12 mouse cellular contexts compared by ENCODE assay signal in the genomic region with DNA sequence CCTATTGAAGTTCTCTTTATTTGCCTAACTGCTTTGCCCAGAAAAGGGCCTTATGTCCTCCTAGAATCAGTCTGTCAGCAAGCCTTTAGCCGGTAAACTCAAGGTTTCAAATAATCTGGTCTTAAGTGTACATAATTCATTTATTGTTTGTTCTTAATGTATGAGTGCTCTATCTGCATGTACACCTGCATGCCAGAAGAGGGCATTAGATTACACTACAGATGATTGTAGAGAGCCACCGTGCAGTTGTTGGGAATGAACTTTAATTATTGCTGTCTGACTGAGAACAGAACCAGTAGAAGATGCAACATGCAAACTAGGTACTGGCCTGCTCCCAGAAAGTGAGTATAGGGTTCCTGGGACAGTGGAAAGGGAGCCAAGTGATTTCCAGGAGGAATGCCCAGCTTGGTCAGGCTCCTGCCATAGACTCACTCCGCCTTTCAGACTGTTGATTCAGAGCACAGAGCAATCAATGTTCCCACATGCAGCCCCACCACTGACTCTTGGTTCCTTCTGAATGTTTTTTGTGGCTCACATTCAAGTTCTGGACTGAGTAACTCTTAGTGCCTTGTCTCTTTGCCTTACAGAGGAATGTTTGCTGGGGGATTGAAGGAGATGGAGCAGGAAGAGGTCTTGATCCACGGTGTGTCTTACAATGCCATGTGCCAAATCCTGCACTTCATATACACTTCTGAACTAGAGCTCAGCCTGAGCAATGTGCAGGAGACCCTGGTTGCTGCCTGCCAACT. TPM values are rescaled to one million over a fixed set of nuclear protein-coding genes. Genes with fewer than 3 reads are reported as not detected.
DNase-seq lines count a peak whose midpoint lies in the region; ATAC-seq lines count a peak whose summit lies in the region.
"Had no signal": no experiment of that assay in that cellular context is flagged by ENCODE, and none has a peak within 500 bp of the region (broad histone marks: within the 10 kb centered on the region; RNA-seq: fewer than 3 reads in every experiment).

No protein-coding gene starts in this region.

- no peaks in the 10 kb centered on the region for H3K4me1 ChIP-seq in hindbrain, embryonic 16.5 days (ENCODE audit: control insufficient read depth, insufficient read depth, low read depth, low read length)
- H3K4me1 ChIP-seq in hindbrain, embryonic 14.5 days (replicated peaks; ENCODE audit: control insufficient read depth, insufficient read depth, low read length): no peaks in the 10 kb centered on the region
- H3K4me1 ChIP-seq: hindbrain, embryonic 15.5 days; neural tube, embryonic 12.5 days had no signal

- H3K27ac ChIP-seq in hindbrain, embryonic 16.5 days (ENCODE audit: low read depth, low read length): no peak overlapping the region
- H3K27ac ChIP-seq in hindbrain, embryonic 14.5 days: no peak overlapping the region
- H3K27ac ChIP-seq: hindbrain, embryonic 15.5 days; neural tube, embryonic 12.5 days had no signal

- H3K4me3 ChIP-seq in hindbrain, embryonic 16.5 days (ENCODE audit: low read length): no peak overlapping the region
- no peak overlapping the region for H3K4me3 ChIP-seq in hindbrain, embryonic 14.5 days (replicated peaks; ENCODE audit: low read length)
- H3K4me3 ChIP-seq: hindbrain, embryonic 15.5 days; neural tube, embryonic 12.5 days had no signal

- H3K27me3 ChIP-seq in hindbrain, embryonic 16.5 days (replicated peaks; ENCODE audit: control insufficient read depth, insufficient read depth, low read length): no peaks in the 10 kb centered on the region
- H3K27me3 ChIP-seq in hindbrain, embryonic 14.5 days (ENCODE audit: control insufficient read depth, insufficient read depth, low read length): no peaks in the 10 kb centered on the region
- H3K27me3 ChIP-seq: hindbrain, embryonic 15.5 days; neural tube, embryonic 12.5 days had no signal

- H3K4me2 ChIP-seq in hindbrain, embryonic 16.5 days (ENCODE audit: low read length): no peak overlapping the region
- no peak overlapping the region for H3K4me2 ChIP-seq in hindbrain, embryonic 14.5 days (replicated peaks)
- H3K4me2 ChIP-seq: hindbrain, embryonic 15.5 days; neural tube, embryonic 12.5 days had no signal

- DNase-seq in hindbrain, embryonic 14.5 days (ENCODE audit: low spot score): no peak
- DNase-seq in lung, postnatal 25 days (ENCODE audit: low spot score): peak; percentile 18
- DNase-seq in lung, postnatal 10 days: no peak
- peak; percentile 93 for DNase-seq in adipocyte (ENCODE audit: low spot score)
- no peak for DNase-seq in cerebellum, adult 11-12 months
- DNase-seq: cerebellum, postnatal 36 days; gastrocnemius, postnatal 10 days; right cerebral cortex, postnatal 14 days had no signal

- H3K9ac ChIP-seq in hindbrain, embryonic 16.5 days (ENCODE audit: low read depth, low read length): no peak overlapping the region
- H3K9ac ChIP-seq in hindbrain, embryonic 14.5 days: no peak overlapping the region
- H3K9ac ChIP-seq: hindbrain, embryonic 15.5 days; neural tube, embryonic 12.5 days had no signal

- H3K9me3 ChIP-seq in hindbrain, embryonic 16.5 days (ENCODE audit: control insufficient read depth, low read length): no peaks in the 10 kb centered on the region
- no peaks in the 10 kb centered on the region for H3K9me3 ChIP-seq in hindbrain, embryonic 14.5 days (ENCODE audit: control insufficient read depth, low read length)
- H3K9me3 ChIP-seq: hindbrain, embryonic 15.5 days; neural tube, embryonic 12.5 days had no signal

- WGBS in hindbrain, embryonic 16.5 days: 67% methylated on average over 4 of the region's 4 CpGs
- 76% methylated on average over 4 of the region's 4 CpGs for WGBS in hindbrain, embryonic 14.5 days

- peak; percentile 40; the same call in 1 of the 2 replicates for ATAC-seq in hindbrain, embryonic 16.5 days
- no peak for ATAC-seq in hindbrain, embryonic 14.5 days (ENCODE audit: low FRiP score)
- ATAC-seq in megakaryocyte progenitor cell, adult 5-6 weeks (replicated peaks; ENCODE audit: poor library complexity): 0 out of 2 replicates have a peak, but pooled peaks have one; percentile 37

- H3K36me3 ChIP-seq in hindbrain, embryonic 16.5 days (ENCODE audit: control insufficient read depth, insufficient read depth, low read length): peaks cover 18% of the 10 kb centered on the region
- peaks cover 70% of the 10 kb centered on the region for H3K36me3 ChIP-seq in hindbrain, embryonic 14.5 days (replicated peaks; ENCODE audit: control insufficient read depth, insufficient read depth)

RNA-seq across cellular contexts. Expression of a gene that starts 11.9 kb away (rescaled TPM):
- 90.2 and 98.7 TPM in 2 replicates for polyA plus RNA-seq in hindbrain, embryonic 16.5 days (2015; fragmentation: Nextera tagmentation; extraction: Ambion mirVana)
- 82.1 and 96.0 TPM in 2 replicates for polyA plus RNA-seq in hindbrain, embryonic 14.5 days (2014; fragmentation: Nextera tagmentation; extraction: Ambion mirVana)
- total RNA-seq in megakaryocyte progenitor cell, adult 5-6 weeks (2015): 7.5 and 10.6 TPM in 2 replicates
- 12.8 and 34.6 TPM in 2 replicates for total RNA-seq in megakaryocyte progenitor cell, adult 5-6 weeks (2017)

RNA-seq across cellular contexts. Expression of a gene that starts 25.8 kb away (rescaled TPM):
- polyA plus RNA-seq in hindbrain, embryonic 16.5 days (2015; fragmentation: Nextera tagmentation; extraction: Ambion mirVana): 1.4 TPM in 2 replicates
- 2.9 and 3.4 TPM in 2 replicates for polyA plus RNA-seq in hindbrain, embryonic 14.5 days (2014; fragmentation: Nextera tagmentation; extraction: Ambion mirVana)
- 0.10 TPM in 1 of 2 replicates, not detected in the other for total RNA-seq in megakaryocyte progenitor cell, adult 5-6 weeks (2015)
- total RNA-seq in megakaryocyte progenitor cell, adult 5-6 weeks (2017): 0.07 TPM in 1 of 2 replicates, not detected in the other

RNA-seq across cellular contexts. Expression of a gene that starts 38.6 kb away (rescaled TPM):
- 43.2 and 52.6 TPM in 2 replicates for polyA plus RNA-seq in hindbrain, embryonic 16.5 days (2015; fragmentation: Nextera tagmentation; extraction: Ambion mirVana)
- 38.2 and 42.0 TPM in 2 replicates for polyA plus RNA-seq in hindbrain, embryonic 14.5 days (2014; fragmentation: Nextera tagmentation; extraction: Ambion mirVana)
- 42.7 and 43.0 TPM in 2 replicates for total RNA-seq in megakaryocyte progenitor cell, adult 5-6 weeks (2015)
- total RNA-seq in megakaryocyte progenitor cell, adult 5-6 weeks (2017): 15.5 and 26.5 TPM in 2 replicates

Comparison
In these comparisons a context has a peak if more than half of its experiments do, and no peak if none do; other contexts are left out.
1. DNase-seq: peak in lung, postnatal 25 days (single experiment) and adipocyte (single experiment); none in hindbrain, embryonic 14.5 days (single experiment), lung, postnatal 10 days (single experiment) and cerebellum, adult 11-12 months (single experiment).